Mouse (Mus musculus) neural tube, embryonic 10.5 days (tissue): ENCODE measurements around the gene Noto.
"Not testable (repeated sequence)": the region's sequence is repeated elsewhere in the genome, so short reads cannot be mapped to it uniquely, and the experiment has no call there.

Experiments used
- DNase-seq: peaks from one replicate; pipeline ENCODE4 v3.0.0-alpha.2; 2017; ENCODE audit warnings: low spot score; ENCODE audit errors: extremely low spot score

Gene Noto

GRCm38 (mm10) chr6:85431274-85431841, 7.7 kb downstream of the Noto start:
- no peak for DNase-seq

- peak; percentile 91 for DNase-seq
These were observed 8.3 kb downstream of the Noto start, which contains the start of gene Smyd5 for GRCm38 (mm10) chr6:85431842-85432431. Gene Smyd5 (plus strand): TSS chr6:85431989.

- DNase-seq = no peak
These were observed 10.2 kb downstream of the Noto start for GRCm38 (mm10) chr6:85433865-85434264.

DNA sequence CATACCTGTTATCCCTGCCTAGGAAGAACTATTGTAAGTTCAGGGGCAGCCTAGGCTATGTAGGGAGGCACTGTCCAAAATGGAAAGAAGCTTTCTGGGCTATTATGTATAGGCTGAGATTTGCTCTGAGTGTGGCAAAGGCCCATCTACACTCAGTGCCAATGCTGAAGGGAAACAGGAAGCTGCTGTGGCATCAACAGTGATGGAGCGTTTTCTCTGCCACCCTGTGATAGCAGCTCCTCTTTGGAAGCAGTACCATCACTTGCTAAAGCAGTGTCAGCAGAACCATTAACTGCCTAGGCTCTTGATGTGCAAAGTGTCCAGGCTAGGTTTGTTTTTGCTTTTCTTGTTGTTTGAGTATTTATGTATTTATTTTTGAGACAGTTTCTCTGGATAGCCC, 12.5 kb downstream of the Noto start:
- no peak for DNase-seq

GRCm38 (mm10) chr6:85436631-85437030, 12.9 kb downstream of the Noto start:
- no peak for DNase-seq

GRCm38 (mm10) chr6:85441142-85441541, 17.5 kb downstream of the Noto start:
- DNase-seq = no peak

- DNase-seq = no peak
These were observed 20.0 kb downstream of the Noto start for GRCm38 (mm10) chr6:85443488-85444233.

DNA sequence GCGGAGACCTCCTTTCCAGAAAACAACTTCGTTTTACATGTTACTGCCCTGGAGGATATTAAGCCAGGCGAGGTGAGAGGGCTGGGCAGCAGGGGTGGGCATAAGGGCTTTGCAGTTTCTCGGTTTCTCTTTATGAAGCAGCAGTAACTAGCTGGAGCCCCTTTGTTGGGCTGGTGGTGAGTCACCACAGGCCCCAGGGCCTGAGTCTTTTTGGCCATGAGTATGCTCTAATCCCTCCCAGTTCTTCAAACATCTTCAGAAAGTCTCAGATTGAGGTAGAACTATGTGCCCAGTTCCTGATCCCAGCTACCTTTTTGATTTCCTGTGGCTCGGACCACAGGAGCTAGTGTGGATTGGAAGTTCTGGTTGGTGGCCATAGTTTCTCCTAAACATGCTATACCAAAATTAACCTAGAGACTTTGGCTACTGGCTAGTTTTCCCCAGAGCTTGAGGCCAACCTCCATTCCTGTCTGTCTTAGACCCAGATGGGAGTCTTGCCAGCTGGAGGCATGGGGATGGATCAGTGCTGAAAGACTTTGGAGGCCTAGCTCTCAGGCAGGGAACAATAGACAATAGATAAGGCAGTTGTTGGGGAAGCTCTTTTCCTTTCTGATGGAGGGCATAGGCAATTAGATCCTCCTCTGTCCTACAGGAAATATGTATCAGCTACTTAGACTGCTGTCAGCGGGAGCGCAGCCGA, 20.7 kb downstream of the Noto start:
- no peak for DNase-seq

- no peak for DNase-seq
These were observed 21.6 kb downstream of the Noto start for GRCm38 (mm10) chr6:85445286-85445685.

- no peak for DNase-seq
These were observed 23.7 kb downstream of the Noto start for GRCm38 (mm10) chr6:85447351-85447750.

- not testable (repeated sequence) for DNase-seq
These were observed 26.5 kb downstream of the Noto start for GRCm38 (mm10) chr6:85450140-85450539.

DNA sequence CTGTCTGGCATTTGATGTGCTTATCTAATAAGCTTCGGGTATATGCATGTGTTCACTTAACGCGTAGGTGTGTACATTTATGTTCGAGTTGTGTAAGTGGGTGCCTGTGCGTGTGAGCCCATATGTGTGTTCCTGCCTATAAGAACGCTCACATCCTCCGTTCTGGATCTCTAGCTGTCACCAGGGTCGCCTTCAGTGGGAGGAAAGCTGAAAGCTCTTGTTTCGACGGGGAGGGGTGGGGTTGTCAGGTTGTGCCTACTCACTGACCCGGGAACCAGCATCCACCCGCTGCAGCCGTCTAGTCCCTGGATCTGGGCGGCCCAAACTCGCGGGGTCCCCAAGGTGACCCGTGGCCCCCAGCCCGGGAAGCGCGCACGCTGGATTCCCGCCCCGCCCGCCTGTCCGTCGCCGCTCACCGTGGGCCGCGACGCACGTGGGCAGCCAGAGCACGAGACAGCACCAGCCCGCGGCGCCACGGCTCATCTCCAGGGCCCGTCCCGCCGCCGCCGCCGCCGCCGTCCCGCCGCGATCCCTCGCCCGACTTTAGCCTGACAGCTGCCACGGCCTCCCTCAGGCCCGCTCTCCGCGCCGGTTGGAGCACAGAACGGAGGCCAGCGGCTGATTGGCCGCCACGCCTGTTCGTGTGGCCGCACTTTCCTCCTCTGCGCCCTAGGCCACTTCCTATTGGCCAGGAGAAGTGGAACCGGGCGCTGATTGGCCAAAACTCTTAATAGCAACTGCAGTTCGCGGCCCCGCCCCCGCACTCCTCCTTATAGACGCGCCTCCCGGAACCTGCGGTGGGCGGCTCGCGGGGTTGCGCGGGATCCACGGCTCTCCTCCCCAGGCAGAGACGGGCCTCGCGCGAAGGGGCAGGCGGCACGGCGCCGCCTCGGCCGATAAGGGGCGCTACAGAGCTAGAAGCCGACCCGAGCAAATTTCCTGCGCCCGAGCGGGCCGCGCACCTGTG, 27.3 kb downstream of the Noto start, which contains the start of gene Cct7:
Gene Cct7, plus strand, starts transcription at position 818 of the 967 bp plus-strand sequence.
- peak; percentile 98 for DNase-seq

GRCm38 (mm10) chr6:85451664-85452410, 28.2 kb downstream of the Noto start, which contains the start of gene Pradc1:
Gene Pradc1 (minus strand): TSS chr6:85451970.
- peak; percentile 99 for DNase-seq

DNA sequence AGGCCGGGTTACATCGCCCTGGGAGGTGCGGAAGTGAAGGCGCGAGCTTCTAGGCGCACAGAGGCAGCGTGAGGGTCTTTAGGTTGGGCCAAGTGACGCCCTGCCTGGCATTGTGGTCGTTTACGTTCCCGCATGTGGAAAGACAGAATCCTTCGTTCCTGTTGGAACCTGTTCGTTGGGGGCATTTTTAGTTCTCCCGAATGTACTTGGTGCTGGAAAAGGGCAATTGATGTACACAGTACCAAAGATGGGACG, 28.7 kb downstream of the Noto start:
- DNase-seq = no peak

DNA sequence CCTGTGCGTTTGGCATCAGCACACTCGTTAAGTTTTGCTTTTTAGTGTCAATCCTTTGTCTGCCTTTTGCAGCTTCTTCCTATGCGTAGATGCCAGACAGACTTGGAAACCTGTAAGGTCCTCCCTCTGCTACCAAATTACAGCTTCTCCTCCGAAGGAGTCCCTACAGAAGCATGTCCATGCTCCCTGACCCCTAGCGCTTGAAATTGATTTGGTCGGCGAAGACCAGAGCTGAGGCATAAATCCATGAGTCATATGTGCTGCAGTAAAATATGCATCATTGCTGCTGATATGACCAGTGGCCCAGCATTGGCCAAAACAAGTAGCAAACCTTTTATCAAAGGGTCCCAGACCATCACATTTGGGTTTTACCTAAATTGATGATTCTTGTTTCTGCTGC, 29.1 kb downstream of the Noto start:
- no peak for DNase-seq

- no peak for DNase-seq
These were observed 35.9 kb downstream of the Noto start for GRCm38 (mm10) chr6:85459621-85460020.

- DNase-seq = no peak
These were observed 41.7 kb downstream of the Noto start for GRCm38 (mm10) chr6:85465381-85465780.

GRCm38 (mm10) chr6:85469660-85470430, 46.2 kb downstream of the Noto start:
- no peak for DNase-seq

DNA sequence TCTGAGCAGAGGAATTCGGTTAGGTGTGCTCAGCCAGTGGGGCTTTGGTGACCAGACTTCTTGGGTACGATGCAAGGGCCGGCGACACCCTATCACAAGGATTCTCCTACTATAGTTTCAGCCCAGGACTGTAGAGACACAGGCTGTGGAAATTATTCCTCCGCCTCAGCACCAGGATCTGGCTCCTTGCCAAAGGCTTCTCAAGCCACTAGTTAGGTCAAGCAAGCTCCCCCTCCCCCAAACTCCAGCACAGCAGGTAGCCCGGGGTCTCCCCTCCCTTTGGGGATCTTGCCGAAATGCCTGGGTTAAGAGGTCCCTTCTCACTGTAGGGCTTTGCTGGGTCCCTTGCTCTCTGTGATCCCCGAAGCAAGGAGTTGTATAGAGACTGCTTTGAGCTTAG, 48.3 kb downstream of the Noto start:
- DNase-seq = no peak

GRCm38 (mm10) chr6:85472542-85472941, 48.9 kb downstream of the Noto start:
- no peak for DNase-seq
